Mouse (Mus musculus) liver, embryonic 11.5 days (tissue): ENCODE results near the gene Carhsp1. TPM values are rescaled to one million over a fixed set of nuclear protein-coding genes. Genes with fewer than 3 reads are reported as not detected.

Experiments
- ATAC-seq: fragments of 200-750 bp; cut with Nextera tagmentation; replicated peaks from 2 replicates; pipeline ENCODE4 v1.8.0; 2017; ENCODE audit warnings: moderate number of reproducible peaks, mild to moderate bottlenecking, moderate TSS enrichment, moderate library complexity; ENCODE audit not compliant: low FRiP score
- DNase-seq: peaks from one replicate; pipeline ENCODE4 v3.0.0-alpha.2; 2017; ENCODE audit warnings: low spot score
- H3K27ac ChIP-seq: fragments of 300-500 bp; sonication (generic); 2 replicates; pipeline ENCODE4 v1.5.1; 2014; ENCODE audit warnings: mild to moderate bottlenecking, low read depth, low read length, control low read depth
- H3K27me3 ChIP-seq: fragments of 300-500 bp; sonication (generic); replicated peaks from 2 replicates; pipeline ENCODE4 v1.6.1; 2014; ENCODE audit warnings: low read length, mixed read lengths; ENCODE audit not compliant: control insufficient read depth, insufficient read depth
- H3K36me3 ChIP-seq: fragments of 300-500 bp; sonication (generic); 2 replicates; pipeline ENCODE4 v1.6.1; 2014; ENCODE audit warnings: mild to moderate bottlenecking, low read length, moderate library complexity, mixed read lengths; ENCODE audit not compliant: control insufficient read depth, insufficient read depth
- H3K4me1 ChIP-seq: fragments of 300-500 bp; sonication (generic); replicated peaks from 2 replicates; pipeline ENCODE4 v1.6.1; 2014; ENCODE audit warnings: low read length, mixed read lengths; ENCODE audit not compliant: control insufficient read depth, insufficient read depth
- H3K4me2 ChIP-seq: fragments of 300-500 bp; sonication (generic); 2 replicates; pipeline ENCODE4 v1.6.1; 2014; ENCODE audit warnings: mild to moderate bottlenecking, control low read depth, moderate library complexity
- H3K4me3 ChIP-seq: fragments of 300-500 bp; sonication (generic); 2 replicates; pipeline ENCODE4 v1.5.1; 2014; ENCODE audit warnings: low read depth, low read length, control low read depth
- H3K9ac ChIP-seq: fragments of 300-500 bp; sonication (generic); 2 replicates; pipeline ENCODE4 v1.6.1; 2014; ENCODE audit warnings: low read depth, low read length, control low read depth
- H3K9me3 ChIP-seq: fragments of 300-500 bp; sonication (generic); 2 replicates; pipeline ENCODE4 v1.6.1; 2016; ENCODE audit warnings: low read length, inconsistent platforms, mixed read lengths; ENCODE audit not compliant: control insufficient read depth
- WGBS: fragments of 180-500 bp; shearing (Covaris S2); extraction: QIAGEN DNeasy Blood & Tissue Kit; methylation state at CpG from one replicate; pipeline ENCODE4 v1.1.7; 2014; 5-methylcytosine and 5-hydroxymethylcytosine counted together
- polyA plus RNA-seq: library from polyadenylated mRNA; unstranded; fragments of >200 nt; fragmentation: Nextera tagmentation; extraction: Ambion mirVana; gene quantifications from 2 replicates; pipeline ENCODE4 v1.2.1, GENCODE M21; 2014

The Carhsp1 gene
- polyA plus RNA-seq, 1 experiment from 2014 or later: 25.4 TPM

- WGBS: 20% methylated on average over 14 of the region's 15 CpGs
- Histone ChIP-seq H3K9ac (peak overlapping the region; percentile 74), H3K4me1 (peaks cover 52% of the 10 kb centered on the region), H3K27me3 (peaks cover 4% of the 10 kb centered on the region; the same call in 1 of the 2 replicates), H3K9me3 (no peaks in the 10 kb centered on the region), H3K36me3 (no peaks in the 10 kb centered on the region), H3K4me2 (peak overlapping the region; percentile 97), H3K27ac (peak overlapping the region; percentile 86; the same call in 1 of the 2 replicates), H3K4me3 (peak overlapping the region; percentile 70)
- ATAC-seq: no peak
- no peak for DNase-seq
These were observed 1.6 kb downstream of the Carhsp1 start for GRCm38 (mm10) chr16:8670041-8671035.

DNA sequence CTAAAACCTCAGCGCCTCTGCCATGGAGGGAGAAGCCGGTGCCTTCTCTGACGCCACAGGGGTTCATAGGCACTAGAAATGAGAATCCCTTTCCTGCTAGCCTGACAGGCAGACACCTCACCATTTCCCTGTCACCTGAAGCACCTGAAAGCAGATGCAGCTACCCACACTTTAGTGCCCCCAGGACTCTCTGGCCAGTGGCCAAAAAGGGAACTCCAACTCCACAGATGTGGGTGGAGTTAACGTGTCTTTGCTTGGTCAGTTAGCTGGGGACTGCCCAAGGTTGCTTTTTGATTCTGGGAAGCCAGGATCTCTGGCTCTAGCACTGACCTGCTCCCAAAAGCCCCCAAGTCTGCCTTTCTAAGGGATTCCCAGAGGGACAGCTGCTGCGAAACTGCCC is 2.5 kb downstream of the Carhsp1 start:
- no peak overlapping the region for H3K4me3 ChIP-seq
- no peak overlapping the region for H3K27ac ChIP-seq
- no peaks in the 10 kb centered on the region for H3K9me3 ChIP-seq
- ATAC-seq: no peak
- 0 out of 2 replicates have a peak overlapping the region, but pooled peaks have one; percentile 1 for H3K9ac ChIP-seq
- no peaks in the 10 kb centered on the region for H3K36me3 ChIP-seq
- no peak for DNase-seq
- peaks cover 51% of the 10 kb centered on the region for H3K4me1 ChIP-seq
- H3K4me2 ChIP-seq: peak overlapping the region; percentile 97
- peaks cover 4% of the 10 kb centered on the region; the same call in 1 of the 2 replicates for H3K27me3 ChIP-seq
- 69% methylated on average over 5 of the region's 5 CpGs for WGBS

- Histone ChIP-seq H3K27ac (no peak overlapping the region), H3K4me1 (peaks cover 45% of the 10 kb centered on the region), H3K4me3 (no peak overlapping the region), H3K9ac (no peak overlapping the region), H3K27me3 (peaks cover 4% of the 10 kb centered on the region; the same call in 1 of the 2 replicates), H3K36me3 (peaks cover 3% of the 10 kb centered on the region; the same call in 1 of the 2 replicates), H3K4me2 (no peak overlapping the region), H3K9me3 (no peaks in the 10 kb centered on the region)
- ATAC-seq (no peak), DNase-seq (no peak)
- WGBS: 93% methylated on average over 2 of the region's 2 CpGs
These were observed 3.6 kb downstream of the Carhsp1 start for GRCm38 (mm10) chr16:8668386-8668785.

GRCm38 (mm10) chr16:8667814-8668213 is 4.1 kb downstream of the Carhsp1 start:
- ATAC-seq: no peak
- Histone ChIP-seq H3K36me3 (peaks cover 3% of the 10 kb centered on the region; the same call in 1 of the 2 replicates), H3K9me3 (no peaks in the 10 kb centered on the region), H3K4me2 (no peak overlapping the region), H3K4me3 (no peak overlapping the region), H3K27ac (no peak overlapping the region), H3K4me1 (peaks cover 44% of the 10 kb centered on the region), H3K9ac (no peak overlapping the region), H3K27me3 (no peaks in the 10 kb centered on the region)
- 81% methylated on average over 4 of the region's 4 CpGs for WGBS
- no peak for DNase-seq

GRCm38 (mm10) chr16:8667261-8667660 is 4.7 kb downstream of the Carhsp1 start:
- no peak overlapping the region for H3K4me3 ChIP-seq
- DNase-seq (no peak), ATAC-seq (no peak)
- WGBS: 60% methylated on average over 7 of the region's 7 CpGs
- no peaks in the 10 kb centered on the region for H3K9me3 ChIP-seq
- no peak overlapping the region for H3K9ac ChIP-seq
- no peak overlapping the region for H3K4me2 ChIP-seq
- H3K4me1 ChIP-seq: peaks cover 40% of the 10 kb centered on the region
- H3K27me3 ChIP-seq: no peaks in the 10 kb centered on the region
- H3K27ac ChIP-seq: no peak overlapping the region
- H3K36me3 ChIP-seq: peaks cover 3% of the 10 kb centered on the region; the same call in 1 of the 2 replicates

DNA sequence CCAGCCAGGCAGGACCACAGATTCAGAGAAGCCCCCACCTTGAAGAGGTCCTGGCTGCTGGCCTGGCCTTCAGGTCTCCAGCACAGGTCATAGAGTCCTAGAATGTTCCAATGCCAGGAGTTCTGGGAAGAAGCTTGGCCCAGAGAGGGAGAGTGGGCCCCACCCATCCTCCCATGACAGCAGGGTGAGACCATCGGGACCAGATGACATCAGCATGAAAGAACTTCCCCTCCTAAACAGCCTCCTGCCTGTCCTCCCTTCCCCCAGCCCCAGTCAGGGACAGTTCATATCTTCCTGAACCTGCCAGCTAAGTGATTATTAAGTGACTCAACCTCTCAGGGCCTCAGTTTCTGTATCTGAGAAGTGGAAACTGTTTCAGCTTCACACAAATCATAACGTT is 5.5 kb downstream of the Carhsp1 start:
- ATAC-seq (no peak; the same call in 1 of the 2 replicates), DNase-seq (no peak)
- Histone ChIP-seq H3K4me1 (peaks cover 40% of the 10 kb centered on the region), H3K27me3 (no peaks in the 10 kb centered on the region), H3K9ac (no peak overlapping the region), H3K36me3 (peaks cover 5% of the 10 kb centered on the region), H3K4me3 (no peak overlapping the region), H3K4me2 (no peak overlapping the region), H3K27ac (no peak overlapping the region), H3K9me3 (no peaks in the 10 kb centered on the region)
- WGBS: 19% methylated on average over 2 of the region's 2 CpGs

- peaks cover 10% of the 10 kb centered on the region for H3K36me3 ChIP-seq
- no peaks in the 10 kb centered on the region for H3K9me3 ChIP-seq
- WGBS: 87% methylated on average over 5 of the region's 5 CpGs
- no peak for ATAC-seq
- H3K4me2 ChIP-seq: no peak overlapping the region
- H3K4me3 ChIP-seq: no peak overlapping the region
- H3K27ac ChIP-seq: no peak overlapping the region
- H3K9ac ChIP-seq: no peak overlapping the region
- H3K27me3 ChIP-seq: no peaks in the 10 kb centered on the region
- no peak for DNase-seq
- peaks cover 32% of the 10 kb centered on the region for H3K4me1 ChIP-seq
These were observed 6.6 kb downstream of the Carhsp1 start for GRCm38 (mm10) chr16:8665367-8665766.

DNA sequence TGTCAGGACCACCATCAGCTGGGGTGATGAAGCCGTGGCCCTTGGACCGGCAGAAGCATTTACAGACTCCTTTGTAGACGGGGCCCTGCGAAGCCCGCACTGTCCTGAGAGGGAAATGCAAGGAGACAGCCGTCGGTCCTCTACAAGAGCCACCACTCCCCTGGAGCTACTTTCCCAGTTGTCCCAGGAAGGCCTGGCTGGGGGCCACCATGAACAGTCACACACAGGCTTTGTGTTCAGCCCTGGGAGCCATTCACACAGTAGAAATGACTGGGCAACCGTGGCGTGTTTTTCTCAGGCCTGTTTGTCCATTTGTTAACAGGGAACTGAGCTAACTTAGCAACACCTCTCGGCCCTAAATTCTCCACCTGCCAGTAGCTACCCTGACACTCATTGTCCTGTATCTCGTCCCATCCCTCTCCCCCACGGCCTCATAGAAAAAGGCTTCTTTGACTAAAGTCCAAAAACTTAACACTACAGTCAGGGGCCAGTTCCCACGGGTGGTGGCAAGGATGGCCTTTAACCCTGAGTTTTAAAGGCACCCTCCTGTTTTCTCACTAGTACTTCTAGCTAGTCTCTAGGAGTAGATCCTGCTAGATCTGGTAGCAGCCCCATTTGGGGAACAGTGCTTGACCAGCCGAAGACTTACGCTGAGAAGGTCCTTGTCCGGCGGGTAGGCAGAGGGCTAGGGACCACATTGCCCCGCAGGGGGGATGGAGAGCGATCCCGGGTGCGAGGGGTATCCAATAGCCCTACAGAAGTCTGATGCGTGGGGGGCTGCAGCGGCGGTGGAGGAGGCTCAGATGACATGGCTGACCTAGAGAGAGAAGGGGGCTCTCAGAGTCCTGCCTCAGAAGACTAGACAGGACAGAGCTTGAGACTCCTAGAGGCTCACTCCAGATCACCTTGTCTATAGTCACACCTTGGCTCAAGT is 8.1 kb downstream of the Carhsp1 start:
- no peak overlapping the region for H3K27ac ChIP-seq

More for the DNA sequence above, 8.1 kb downstream of the Carhsp1 start:
- Histone ChIP-seq H3K4me1 (peaks cover 23% of the 10 kb centered on the region), H3K27me3 (no peaks in the 10 kb centered on the region), H3K4me3 (no peak overlapping the region), H3K36me3 (peaks cover 12% of the 10 kb centered on the region), H3K4me2 (no peak overlapping the region), H3K9me3 (no peaks in the 10 kb centered on the region), H3K9ac (no peak overlapping the region)
- WGBS: 83% methylated on average over 24 of the region's 24 CpGs
- DNase-seq (no peak), ATAC-seq (no peak)
